Mouse (Mus musculus) neural tube, embryonic 11.5 days (tissue): ENCODE data around the gene Sfmbt2. TPM values are rescaled to one million over a fixed set of nuclear protein-coding genes. Genes with fewer than 3 reads are reported as not detected.

Experiments used
- ATAC-seq: fragments of 200-750 bp; cut with Nextera tagmentation; 2 replicates; pipeline ENCODE4 v1.8.0; 2017; ENCODE audit warnings: moderate number of reproducible peaks, mild to moderate bottlenecking, moderate TSS enrichment, moderate library complexity; ENCODE audit not compliant: insufficient read depth, low FRiP score, low TSS enrichment
- DNase-seq: peaks from one replicate; pipeline ENCODE4 v3.0.0-alpha.2; 2015; ENCODE audit warnings: low spot score
- H3K27ac ChIP-seq: fragments of 300-500 bp; sonication (generic); 2 replicates; pipeline ENCODE4 v1.5.1; 2014; ENCODE audit warnings: low read depth, mild to moderate bottlenecking, low read length
- H3K27me3 ChIP-seq: fragments of 300-500 bp; sonication (generic); 2 replicates; pipeline ENCODE4 v1.6.1; 2014; ENCODE audit warnings: mild to moderate bottlenecking, low read length, mixed read lengths; ENCODE audit not compliant: control insufficient read depth, insufficient read depth
- H3K36me3 ChIP-seq: fragments of 300-500 bp; sonication (generic); 2 replicates; pipeline ENCODE4 v1.6.1; 2014; ENCODE audit warnings: mild to moderate bottlenecking, low read length, moderate library complexity, mixed read lengths; ENCODE audit not compliant: control insufficient read depth, insufficient read depth
- H3K4me1 ChIP-seq: fragments of 300-500 bp; sonication (generic); 2 replicates; pipeline ENCODE4 v1.6.1; 2014; ENCODE audit warnings: low read length, mixed read lengths; ENCODE audit not compliant: control insufficient read depth, insufficient read depth
- H3K4me2 ChIP-seq: fragments of 300-500 bp; sonication (generic); 2 replicates; pipeline ENCODE4 v1.6.1; 2014; ENCODE audit warnings: low read depth, mild to moderate bottlenecking, moderate library complexity
- H3K4me3 ChIP-seq: fragments of 300-500 bp; sonication (generic); 2 replicates; pipeline ENCODE4 v1.5.1; 2014; ENCODE audit warnings: low read depth, low read length
- H3K9ac ChIP-seq: fragments of 300-500 bp; sonication (generic); 2 replicates; pipeline ENCODE4 v1.6.1; 2014; ENCODE audit warnings: mild to moderate bottlenecking, low read length
- H3K9me3 ChIP-seq: fragments of 300-500 bp; sonication (generic); 2 replicates; pipeline ENCODE4 v1.6.1; 2016; ENCODE audit warnings: low read length; ENCODE audit not compliant: control insufficient read depth
- WGBS: fragments of 180-500 bp; shearing (Covaris S2); extraction: QIAGEN DNeasy Blood & Tissue Kit; methylation state at CpG from one replicate; pipeline ENCODE4 v1.1.7; 2014; 5-methylcytosine and 5-hydroxymethylcytosine counted together
- polyA plus RNA-seq: library from polyadenylated mRNA; unstranded; fragments of >200 nt; fragmentation: Nextera tagmentation; extraction: Ambion mirVana; gene quantifications from 2 replicates; pipeline ENCODE4 v1.2.1, GENCODE M21; 2014

The Sfmbt2 gene
- polyA plus RNA-seq, 1 experiment from 2014 or later, result 2.7 TPM

GRCm38 (mm10) chr2:10542388-10542787 is 172.1 kb downstream of the Sfmbt2 start:
- no peaks in the 10 kb centered on the region for H3K9me3 ChIP-seq
- H3K27me3 ChIP-seq, result no peaks in the 10 kb centered on the region
- no peak overlapping the region for H3K9ac ChIP-seq
- 87% methylated on average over 7 of the region's 7 CpGs for WGBS
- no peak overlapping the region for H3K4me3 ChIP-seq
- no peaks in the 10 kb centered on the region for H3K4me1 ChIP-seq
- ATAC-seq (no peak), DNase-seq (no peak)
- H3K36me3 ChIP-seq, result no peaks in the 10 kb centered on the region
- no peak overlapping the region for H3K4me2 ChIP-seq
- no peak overlapping the region for H3K27ac ChIP-seq

- Histone ChIP-seq H3K4me3 (no peak overlapping the region), H3K4me1 (no peaks in the 10 kb centered on the region), H3K36me3 (no peaks in the 10 kb centered on the region), H3K9me3 (no peaks in the 10 kb centered on the region), H3K27ac (no peak overlapping the region), H3K27me3 (no peaks in the 10 kb centered on the region), H3K4me2 (no peak overlapping the region), H3K9ac (no peak overlapping the region)
- ATAC-seq (no peak), DNase-seq (no peak)
- WGBS, result 63% methylated on average over 1 of the region's 1 CpGs
These were observed 188.5 kb downstream of the Sfmbt2 start for GRCm38 (mm10) chr2:10558816-10559215.

GRCm38 (mm10) chr2:10565491-10565890 is 195.2 kb downstream of the Sfmbt2 start:
- H3K4me1 ChIP-seq, result no peaks in the 10 kb centered on the region
- no peaks in the 10 kb centered on the region for H3K27me3 ChIP-seq
- no peak overlapping the region for H3K4me2 ChIP-seq
- no peak overlapping the region for H3K27ac ChIP-seq
- ATAC-seq (no peak), DNase-seq (no peak)
- no peaks in the 10 kb centered on the region for H3K9me3 ChIP-seq
- H3K9ac ChIP-seq, result no peak overlapping the region
- no peak overlapping the region for H3K4me3 ChIP-seq
- WGBS, result 80% methylated on average over 3 of the region's 3 CpGs
- H3K36me3 ChIP-seq, result no peaks in the 10 kb centered on the region

- DNase-seq (no peak), ATAC-seq (no peak)
- Histone ChIP-seq H3K9ac (no peak overlapping the region), H3K4me2 (no peak overlapping the region), H3K27me3 (no peaks in the 10 kb centered on the region), H3K27ac (no peak overlapping the region), H3K36me3 (no peaks in the 10 kb centered on the region), H3K9me3 (no peaks in the 10 kb centered on the region), H3K4me3 (no peak overlapping the region), H3K4me1 (no peaks in the 10 kb centered on the region)
- 62% methylated on average over 6 of the region's 6 CpGs for WGBS
These were observed 199.1 kb downstream of the Sfmbt2 start for GRCm38 (mm10) chr2:10569392-10569791.

GRCm38 (mm10) chr2:10572311-10572710 is 202.0 kb downstream of the Sfmbt2 start:
- no peaks in the 10 kb centered on the region for H3K9me3 ChIP-seq
- H3K4me1 ChIP-seq, result no peaks in the 10 kb centered on the region
- H3K27ac ChIP-seq, result no peak overlapping the region
- H3K27me3 ChIP-seq, result no peaks in the 10 kb centered on the region
- 88% methylated on average over 4 of the region's 4 CpGs for WGBS
- H3K4me2 ChIP-seq, result no peak overlapping the region
- DNase-seq (no peak), ATAC-seq (no peak)
- no peak overlapping the region for H3K9ac ChIP-seq
- no peaks in the 10 kb centered on the region for H3K36me3 ChIP-seq
- no peak overlapping the region for H3K4me3 ChIP-seq

GRCm38 (mm10) chr2:10575962-10576740 is 205.8 kb downstream of the Sfmbt2 start:
- ATAC-seq (no peak), DNase-seq (no peak)
- H3K9me3 ChIP-seq, result no peaks in the 10 kb centered on the region
- WGBS, result 74% methylated on average over 3 of the region's 3 CpGs
- H3K36me3 ChIP-seq, result no peaks in the 10 kb centered on the region
- no peak overlapping the region for H3K4me3 ChIP-seq
- H3K9ac ChIP-seq, result no peak overlapping the region
- no peaks in the 10 kb centered on the region for H3K27me3 ChIP-seq
- no peaks in the 10 kb centered on the region for H3K4me1 ChIP-seq
- no peak overlapping the region for H3K27ac ChIP-seq
- H3K4me2 ChIP-seq, result no peak overlapping the region

GRCm38 (mm10) chr2:10582673-10583072 is 212.4 kb downstream of the Sfmbt2 start:
- DNase-seq (no peak), ATAC-seq (no peak)
- Histone ChIP-seq H3K36me3 (no peaks in the 10 kb centered on the region), H3K4me3 (no peak overlapping the region), H3K27me3 (no peaks in the 10 kb centered on the region), H3K4me2 (no peak overlapping the region), H3K9ac (no peak overlapping the region), H3K9me3 (no peaks in the 10 kb centered on the region), H3K4me1 (no peaks in the 10 kb centered on the region), H3K27ac (no peak overlapping the region)
- WGBS, result 79% methylated on average over 4 of the region's 4 CpGs

- no peaks in the 10 kb centered on the region for H3K27me3 ChIP-seq
- no peak overlapping the region for H3K4me3 ChIP-seq
- H3K4me2 ChIP-seq, result no peak overlapping the region
- no peak overlapping the region for H3K27ac ChIP-seq
- WGBS, result 79% methylated on average over 5 of the region's 5 CpGs
- H3K9ac ChIP-seq, result no peak overlapping the region
- DNase-seq, result no peak
- H3K36me3 ChIP-seq, result no peaks in the 10 kb centered on the region
- H3K4me1 ChIP-seq, result no peaks in the 10 kb centered on the region
- no peaks in the 10 kb centered on the region for H3K9me3 ChIP-seq
- ATAC-seq, result no peak
These were observed 212.8 kb downstream of the Sfmbt2 start for GRCm38 (mm10) chr2:10583103-10583502.

- DNase-seq (no peak), ATAC-seq (no peak)
- WGBS, result 89% methylated on average over 5 of the region's 5 CpGs
- no peak overlapping the region for H3K4me2 ChIP-seq
- H3K27me3 ChIP-seq, result no peaks in the 10 kb centered on the region
- no peak overlapping the region for H3K27ac ChIP-seq
- H3K9me3 ChIP-seq, result no peaks in the 10 kb centered on the region
- H3K4me1 ChIP-seq, result no peaks in the 10 kb centered on the region
- H3K36me3 ChIP-seq, result no peaks in the 10 kb centered on the region
- no peak overlapping the region for H3K9ac ChIP-seq
- H3K4me3 ChIP-seq, result no peak overlapping the region
These were observed 221.0 kb downstream of the Sfmbt2 start for GRCm38 (mm10) chr2:10591310-10591709.
